Mouse (Mus musculus) midbrain, embryonic 14.5 days (tissue): ENCODE data around the gene Dpy19l2. TPM values are rescaled to one million over a fixed set of nuclear protein-coding genes. Genes with fewer than 3 reads are reported as not detected.
"Not testable (repeated sequence)": the region's sequence is repeated elsewhere in the genome, so short reads cannot be mapped to it uniquely, and the experiment has no call there.

Experiments used
- ATAC-seq: fragments of 200-750 bp; cut with Nextera tagmentation; 2 replicates; pipeline ENCODE4 v1.8.0; 2017; ENCODE audit warnings: moderate number of reproducible peaks, moderate library complexity; ENCODE audit not compliant: low FRiP score, low TSS enrichment
- DNase-seq: peaks from one replicate; pipeline ENCODE4 v3.0.0-alpha.2; 2015
- H3K27ac ChIP-seq: fragments of 300-500 bp; sonication (generic); replicated peaks from 2 replicates; pipeline ENCODE4 v1.5.1; 2014; ENCODE audit warnings: mild to moderate bottlenecking, low read depth, low read length, moderate library complexity
- H3K27me3 ChIP-seq: fragments of 300-500 bp; sonication (generic); 2 replicates; pipeline ENCODE4 v1.6.1; 2014; ENCODE audit warnings: low read length, control low read depth, mixed read lengths; ENCODE audit not compliant: control insufficient read depth, insufficient read depth
- H3K36me3 ChIP-seq: fragments of 300-500 bp; sonication (generic); 2 replicates; pipeline ENCODE4 v1.6.1; 2014; ENCODE audit warnings: low read length, control low read depth; ENCODE audit not compliant: control insufficient read depth, insufficient read depth
- H3K4me1 ChIP-seq: fragments of 300-500 bp; sonication (generic); 2 replicates; pipeline ENCODE4 v1.6.1; 2014; ENCODE audit warnings: mild to moderate bottlenecking, antibody characterized with exemption, low read length, control low read depth; ENCODE audit not compliant: control insufficient read depth, insufficient read depth
- H3K4me2 ChIP-seq: fragments of 300-500 bp; sonication (generic); 2 replicates; pipeline ENCODE4 v1.6.1; 2014; ENCODE audit warnings: mild to moderate bottlenecking, low read length, moderate library complexity
- H3K4me3 ChIP-seq: fragments of 300-500 bp; sonication (generic); replicated peaks from 2 replicates; pipeline ENCODE4 v1.5.1; 2014; ENCODE audit warnings: low read depth, low read length
- H3K9ac ChIP-seq: fragments of 300-500 bp; sonication (generic); replicated peaks from 2 replicates; pipeline ENCODE4 v1.6.1; 2014; ENCODE audit warnings: mild to moderate bottlenecking, low read length, moderate library complexity
- H3K9me3 ChIP-seq: fragments of 300-500 bp; sonication (generic); 2 replicates; pipeline ENCODE4 v1.6.1; 2016; ENCODE audit warnings: low read length, control low read depth, mixed read lengths; ENCODE audit not compliant: control insufficient read depth
- WGBS: fragments of 180-500 bp; shearing (Covaris S2); extraction: QIAGEN DNeasy Blood & Tissue Kit; methylation state at CpG from one replicate; pipeline ENCODE4 v1.1.7; 2014; 5-methylcytosine and 5-hydroxymethylcytosine counted together
- polyA plus RNA-seq: library from polyadenylated mRNA; unstranded; fragments of >200 nt; fragmentation: Nextera tagmentation; extraction: Ambion mirVana; gene quantifications from 2 replicates; pipeline ENCODE4 v1.2.1, GENCODE M21; 2014

Dpy19l2 gene
- polyA plus RNA-seq = 0.21 and 0.34 TPM in 2 replicates

- DNase-seq = peak; percentile 82
- peaks cover 6% of the 10 kb centered on the region; the same call in 1 of the 2 replicates for H3K27me3 ChIP-seq
- H3K4me1 ChIP-seq = no peaks in the 10 kb centered on the region
- peak within 1 kb of the TSS; percentile 50 for H3K4me3 ChIP-seq
- 0 out of 2 replicates have a peak, but pooled peaks cover 3% of the 10 kb centered on the region for H3K9me3 ChIP-seq
- no peak within 1 kb of the TSS for H3K27ac ChIP-seq
- H3K9ac ChIP-seq = no peak within 1 kb of the TSS; the same call in 1 of the 2 replicates
- under 1% methylated on average over 45 of the region's 45 CpGs for WGBS
- peak; percentile 87 for ATAC-seq
- H3K4me2 ChIP-seq = peak within 1 kb of the TSS; percentile 94
- no peaks in the 10 kb centered on the region for H3K36me3 ChIP-seq
Measured at GRCm38 (mm10) chr9:24695700-24696404, at the start of gene Dpy19l2. Gene Dpy19l2 (minus strand): TSS chr9:24696293.

GRCm38 (mm10) chr9:24744958-24745357 lies 48.9 kb upstream of the Dpy19l2 start:
- no peaks in the 10 kb centered on the region for H3K27me3 ChIP-seq
- no peak overlapping the region for H3K27ac ChIP-seq
- no peak for DNase-seq
- no peaks in the 10 kb centered on the region for H3K36me3 ChIP-seq
- no peaks in the 10 kb centered on the region for H3K9me3 ChIP-seq
- no peak overlapping the region for H3K4me3 ChIP-seq
- H3K9ac ChIP-seq = no peak overlapping the region
- no peak overlapping the region for H3K4me2 ChIP-seq
- H3K4me1 ChIP-seq = no peaks in the 10 kb centered on the region
- no peak for ATAC-seq
- WGBS = 90% methylated on average over 5 of the region's 5 CpGs

GRCm38 (mm10) chr9:24701246-24701645 lies 5.2 kb upstream of the Dpy19l2 start:
- H3K9me3 ChIP-seq = 0 out of 2 replicates have a peak, but pooled peaks cover 3% of the 10 kb centered on the region
- H3K4me3 ChIP-seq = no peak overlapping the region
- no peak overlapping the region for H3K27ac ChIP-seq
- no peak for ATAC-seq
- no peaks in the 10 kb centered on the region for H3K4me1 ChIP-seq
- H3K9ac ChIP-seq = no peak overlapping the region
- peak; percentile 68 for DNase-seq
- no peaks in the 10 kb centered on the region for H3K36me3 ChIP-seq
- H3K4me2 ChIP-seq = no peak overlapping the region
- H3K27me3 ChIP-seq = 0 out of 2 replicates have a peak, but pooled peaks cover 5% of the 10 kb centered on the region

- 16% methylated on average over 9 of the region's 9 CpGs for WGBS
- H3K9ac ChIP-seq = no peak overlapping the region; the same call in 1 of the 2 replicates
- no peak; the same call in 1 of the 2 replicates for ATAC-seq
Measured at GRCm38 (mm10) chr9:24696405-24696778, 299 bp upstream of the Dpy19l2 start.

GRCm38 (mm10) chr9:24637341-24637740 lies 58.8 kb downstream of the Dpy19l2 start:
- H3K9ac ChIP-seq, H3K9me3 ChIP-seq, H3K36me3 ChIP-seq, H3K4me1 ChIP-seq, DNase-seq, H3K27ac ChIP-seq, H3K4me3 ChIP-seq, H3K27me3 ChIP-seq, ATAC-seq, H3K4me2 ChIP-seq: not testable (repeated sequence)
- 90% methylated on average over 2 of the region's 2 CpGs for WGBS

More at GRCm38 (mm10) chr9:24696405-24696778, 299 bp upstream of the Dpy19l2 start:
- Histone ChIP-seq H3K4me1 (no peaks in the 10 kb centered on the region), H3K36me3 (no peaks in the 10 kb centered on the region), H3K27ac (no peak overlapping the region), H3K27me3 (peaks cover 6% of the 10 kb centered on the region; the same call in 1 of the 2 replicates), H3K4me3 (peak overlapping the region; percentile 50), H3K9me3 (0 out of 2 replicates have a peak, but pooled peaks cover 3% of the 10 kb centered on the region), H3K4me2 (peak overlapping the region; percentile 94)
- no peak for DNase-seq

- 98% methylated on average over 5 of the region's 5 CpGs for WGBS
- Histone ChIP-seq H3K4me2 (no peak within 1 kb of the TSS), H3K36me3 (no peaks in the 10 kb centered on the region), H3K9me3 (no peaks in the 10 kb centered on the region), H3K27ac (no peak within 1 kb of the TSS), H3K9ac (no peak within 1 kb of the TSS), H3K4me3 (no peak within 1 kb of the TSS), H3K4me1 (no peaks in the 10 kb centered on the region), H3K27me3 (no peaks in the 10 kb centered on the region)
- DNase-seq = no peak
- ATAC-seq = no peak
Measured at GRCm38 (mm10) chr9:24624896-24625295, 71.2 kb downstream of the Dpy19l2 start, which contains the start of gene Cypt4. Gene Cypt4 (plus strand): TSS chr9:24625196.

- no peak overlapping the region for H3K9ac ChIP-seq
- no peaks in the 10 kb centered on the region for H3K4me1 ChIP-seq
- H3K4me3 ChIP-seq = no peak overlapping the region
- no peak for ATAC-seq
- WGBS = 48% methylated on average over 2 of the region's 2 CpGs
- H3K9me3 ChIP-seq = no peaks in the 10 kb centered on the region
- no peaks in the 10 kb centered on the region for H3K27me3 ChIP-seq
- peak; percentile 63 for DNase-seq
- no peaks in the 10 kb centered on the region for H3K36me3 ChIP-seq
- H3K27ac ChIP-seq = no peak overlapping the region
- no peak overlapping the region for H3K4me2 ChIP-seq
Measured at GRCm38 (mm10) chr9:24538159-24538558, 157.9 kb downstream of the Dpy19l2 start.

GRCm38 (mm10) chr9:24516575-24517139 lies 179.4 kb downstream of the Dpy19l2 start:
- H3K27me3 ChIP-seq = no peaks in the 10 kb centered on the region
- no peaks in the 10 kb centered on the region for H3K36me3 ChIP-seq
- peak; percentile 88 for DNase-seq
- no peaks in the 10 kb centered on the region for H3K4me1 ChIP-seq
- ATAC-seq = peak; percentile 64; the same call in 1 of the 2 replicates
- WGBS = 58% methylated on average over 10 of the region's 10 CpGs
- H3K9ac ChIP-seq = no peak overlapping the region
- no peaks in the 10 kb centered on the region for H3K9me3 ChIP-seq
- no peak overlapping the region for H3K4me3 ChIP-seq
- H3K27ac ChIP-seq = no peak overlapping the region
- H3K4me2 ChIP-seq = no peak overlapping the region
